Mouse (Mus musculus): Measurements from ENCODE around the gene Ccdc60. TPM values are rescaled to one million over a fixed set of nuclear protein-coding genes. Genes with fewer than 3 reads are reported as not detected.

Ccdc60 gene
- total RNA-seq, 2 experiments from 2014 or later, result 0.14 to 0.16 TPM

DNA sequence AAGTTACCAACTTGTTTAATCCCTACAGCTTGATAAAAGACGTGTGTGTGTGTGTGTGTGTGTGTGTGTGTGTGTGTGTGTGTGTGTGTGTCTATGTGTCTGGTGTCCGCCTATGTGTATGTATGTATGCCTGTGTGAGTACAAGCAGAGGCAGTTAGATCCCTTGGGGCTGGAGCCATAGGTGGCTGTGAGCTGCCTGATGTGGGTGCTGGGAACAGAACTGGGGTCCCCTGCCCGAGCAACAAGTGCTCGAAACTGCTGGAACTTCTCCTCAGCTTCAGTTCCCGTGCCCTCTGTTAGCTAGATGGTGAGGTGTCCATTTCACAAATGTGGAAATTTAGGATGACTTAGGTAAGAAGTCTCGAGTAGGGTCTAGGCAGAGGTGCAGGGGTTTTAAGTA, 204.6 kb downstream of the Ccdc60 start:
- intact Hi-C loops (cut with DNase I), result no loop called here
- DNase-seq (ENCODE audit: low spot score in 2 of 2), result no peak

DNA sequence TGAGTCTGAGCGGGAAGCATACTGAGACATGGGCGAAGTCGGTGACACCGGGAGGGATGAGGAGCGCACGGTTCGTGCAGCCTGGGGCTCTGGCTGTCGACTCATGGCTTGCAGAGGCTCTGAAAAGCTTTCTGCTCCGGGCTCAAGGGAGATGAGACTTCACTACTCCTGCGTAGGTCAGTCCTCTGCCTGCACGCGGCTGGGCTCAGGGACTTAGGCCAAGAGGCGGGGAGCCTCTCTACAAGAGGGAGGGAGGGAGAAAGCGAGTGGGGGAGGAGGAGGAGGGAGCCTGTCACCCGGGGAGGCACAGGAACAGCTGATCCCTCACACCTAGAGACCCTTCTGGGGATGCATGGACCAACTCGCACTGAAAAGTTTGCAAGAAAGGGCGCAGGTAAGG, 205.7 kb downstream of the Ccdc60 start, which contains the start of gene Tmem233:
Gene Tmem233, minus strand, starts transcription at position 164 of the 400 bp plus-strand sequence.
- DNase-seq (ENCODE audit: low spot score in 2 of 2), result no peak
- intact Hi-C loops (cut with DNase I), result no loop called here

DNA sequence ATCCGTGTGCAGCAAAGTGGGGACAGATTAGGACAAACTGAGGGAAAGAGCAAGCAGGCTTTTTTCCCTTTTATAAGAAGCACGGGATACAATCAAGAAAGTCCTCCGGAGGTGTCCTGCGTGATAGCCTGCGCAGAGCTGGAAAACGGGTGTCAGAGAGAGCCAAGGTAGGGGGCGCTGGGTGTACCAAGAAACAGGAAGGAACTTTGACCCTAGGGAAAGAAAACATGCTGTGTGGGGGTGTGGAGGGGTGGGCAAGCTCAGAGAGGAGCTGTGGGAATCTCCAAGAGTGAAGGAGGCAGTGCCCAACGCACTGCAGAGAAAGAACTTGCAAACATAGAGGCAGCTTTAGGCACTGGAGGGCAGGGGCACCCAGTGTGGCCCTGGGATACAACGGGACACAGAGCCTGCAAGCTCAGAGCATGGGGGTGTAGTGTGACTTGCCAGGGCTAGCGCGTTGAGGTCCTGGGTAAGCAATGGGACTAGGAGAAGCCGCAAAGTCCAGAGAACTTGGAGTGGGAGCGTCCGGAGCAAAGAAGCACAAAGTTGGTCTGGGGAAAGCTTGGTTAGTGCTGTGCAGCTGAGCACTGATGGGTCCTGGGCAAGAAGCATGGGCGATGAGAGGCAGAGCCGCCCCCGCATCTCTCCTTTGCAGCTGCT, 206.4 kb downstream of the Ccdc60 start:
- DNase-seq (ENCODE audit: low spot score in 2 of 2), result no peak
- intact Hi-C loops (cut with DNase I), result no loop called here

DNA sequence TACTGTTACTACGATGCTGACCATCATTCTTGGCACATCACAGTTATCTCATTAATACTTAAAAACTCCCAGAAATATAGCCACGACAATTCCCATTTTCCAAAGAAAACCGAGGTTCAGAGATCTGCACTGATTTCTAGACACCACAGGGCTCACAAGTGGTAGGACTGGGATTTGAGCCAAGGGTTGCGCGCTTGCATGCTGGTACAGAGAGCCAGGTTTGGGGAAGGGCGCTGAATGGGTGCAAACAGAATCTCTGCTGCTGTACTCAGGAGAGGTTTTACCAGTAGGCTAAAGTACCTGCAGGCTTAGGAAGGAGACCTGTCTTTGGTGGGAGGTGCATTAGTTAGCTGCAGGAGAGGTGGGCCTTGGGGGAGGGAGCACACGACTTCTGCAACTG, 207.2 kb downstream of the Ccdc60 start:
- intact Hi-C loops (cut with DNase I), result no loop called here
- no peak for DNase-seq (ENCODE audit: low spot score in 2 of 2)

DNA sequence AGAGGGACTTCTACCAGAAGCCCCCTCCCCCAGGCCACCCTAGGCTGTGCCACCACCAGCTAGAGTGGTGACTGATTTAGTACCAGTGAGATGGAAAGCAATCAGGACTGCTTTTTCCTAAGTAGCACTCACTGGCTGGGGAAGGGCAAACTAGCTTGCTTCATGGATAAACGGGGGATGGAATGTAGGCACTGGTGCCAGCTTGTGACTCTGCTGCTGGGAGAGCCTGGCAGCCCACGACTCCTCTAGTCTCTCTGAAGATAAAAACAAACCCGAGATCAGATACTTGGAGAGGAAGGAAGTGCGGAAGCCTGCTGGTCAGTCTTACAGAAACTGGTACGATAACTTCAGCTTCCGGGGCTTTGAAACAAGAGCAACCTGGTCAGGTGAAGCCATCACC, 208.0 kb downstream of the Ccdc60 start:
- intact Hi-C loops (cut with DNase I), result no loop called here
- DNase-seq (ENCODE audit: low spot score in 2 of 2), result peak in 1 of 2 experiments; percentile 18

Other genes with a start within 250 kb of the Ccdc60 start
- not detected for gene Tmem233, start 205.7 kb downstream of the Ccdc60 start, total RNA-seq (2021)
- gene Hspb8, start 133.9 kb upstream of the Ccdc60 start, total RNA-seq (2021), result 10 to 100 TPM; 11.7 to 12.5 TPM

All from left cerebral cortex, postnatal 25 days (tissue).